Mouse (Mus musculus): ENCODE measurements at regions not wholly inside any gene's neighbourhood (a gene's known extent, or its start where the extent isn't known, plus 50 kb on each side); places are given as distances from the start of the nearest gene placed in this dataset.
A peak's percentile ranks its signal among the peaks of the same experiment; 100 is the strongest.

GRCm38 (mm10) chr3:56859841-56860240 lies 441.9 kb downstream of the Tm4sf1 start:
- no peaks in the 10 kb centered on the region for H3K4me1 ChIP-seq
- 86% methylated on average over 9 of the region's 9 CpGs for WGBS
- H3K4me2 ChIP-seq (replicated peaks) = no peak overlapping the region
- no peak overlapping the region for H3K27ac ChIP-seq
- no peak overlapping the region for H3K4me3 ChIP-seq
- ATAC-seq (ENCODE audit: low FRiP score, low read depth) = no peak
- H3K9me3 ChIP-seq = no peaks in the 10 kb centered on the region
- no peak overlapping the region for H3K9ac ChIP-seq
- no peaks in the 10 kb centered on the region for H3K36me3 ChIP-seq
- no peaks in the 10 kb centered on the region for H3K27me3 ChIP-seq (replicated peaks)

GRCm38 (mm10) chr3:56845462-56845770 lies 456.4 kb downstream of the Tm4sf1 start:
- ATAC-seq (ENCODE audit: low FRiP score, low read depth) = 0 out of 2 replicates have a peak, but pooled peaks have one; percentile 29
- H3K27ac ChIP-seq = no peak overlapping the region

DNA sequence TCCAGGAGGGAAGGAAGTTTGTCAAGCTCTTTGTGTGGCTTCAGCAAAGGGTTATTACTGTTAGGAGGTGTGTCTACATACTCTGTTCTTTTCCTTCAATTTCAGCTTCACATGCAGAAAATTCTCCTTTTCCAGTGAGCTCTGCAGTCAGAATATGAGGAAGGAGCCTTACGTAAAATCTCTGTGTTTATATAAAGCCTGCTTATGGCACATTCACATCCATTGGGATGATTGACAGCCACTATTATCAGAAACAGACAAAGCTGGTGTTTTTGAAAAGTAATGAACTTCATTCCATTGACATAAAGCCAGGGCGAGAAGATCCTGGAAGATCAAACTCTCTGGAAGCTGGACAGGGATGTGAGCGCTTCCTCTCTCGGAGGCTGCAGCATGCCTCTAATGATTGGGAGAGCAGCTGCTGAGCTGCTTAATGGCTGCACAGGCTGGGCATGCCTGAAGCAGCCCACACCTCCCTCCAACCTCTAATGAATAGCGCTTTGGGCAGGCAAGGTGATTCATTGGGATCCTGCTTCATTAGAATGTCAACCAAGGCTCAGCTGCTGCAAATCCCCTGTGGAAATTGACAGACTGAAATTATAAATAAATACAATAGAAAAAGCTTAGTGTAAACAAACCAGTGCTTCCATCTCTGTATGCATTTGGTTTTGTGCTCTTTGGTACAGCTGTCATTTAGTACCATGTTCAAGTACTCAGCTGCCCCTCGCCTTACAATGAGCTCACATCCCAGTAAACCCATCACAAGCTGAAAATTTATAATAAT lies 456.9 kb downstream of the Tm4sf1 start:
- no peak overlapping the region; the same call in 1 of the 2 replicates for H3K27ac ChIP-seq
- 49% methylated on average over 6 of the region's 6 CpGs for WGBS
- no peak overlapping the region for H3K9ac ChIP-seq
- H3K27me3 ChIP-seq (replicated peaks) = no peaks in the 10 kb centered on the region
- H3K4me2 ChIP-seq (replicated peaks) = 0 out of 2 replicates have a peak overlapping the region, but pooled peaks have one; percentile 18
- H3K4me1 ChIP-seq = no peaks in the 10 kb centered on the region
- peak; percentile 97 for ATAC-seq (ENCODE audit: low FRiP score, low read depth)
- H3K36me3 ChIP-seq = no peaks in the 10 kb centered on the region
- H3K4me3 ChIP-seq = no peak overlapping the region
- no peaks in the 10 kb centered on the region for H3K9me3 ChIP-seq

More at GRCm38 (mm10) chr3:56845462-56845770, 456.4 kb downstream of the Tm4sf1 start:
- H3K4me1 ChIP-seq = no peaks in the 10 kb centered on the region
- no peak overlapping the region for H3K4me2 ChIP-seq (replicated peaks)
- no peak overlapping the region for H3K9ac ChIP-seq
- WGBS = 94% methylated on average over 1 of the region's 1 CpGs
- H3K27me3 ChIP-seq (replicated peaks) = no peaks in the 10 kb centered on the region
- H3K4me3 ChIP-seq = no peak overlapping the region
- H3K36me3 ChIP-seq = no peaks in the 10 kb centered on the region
- H3K9me3 ChIP-seq = no peaks in the 10 kb centered on the region

DNA sequence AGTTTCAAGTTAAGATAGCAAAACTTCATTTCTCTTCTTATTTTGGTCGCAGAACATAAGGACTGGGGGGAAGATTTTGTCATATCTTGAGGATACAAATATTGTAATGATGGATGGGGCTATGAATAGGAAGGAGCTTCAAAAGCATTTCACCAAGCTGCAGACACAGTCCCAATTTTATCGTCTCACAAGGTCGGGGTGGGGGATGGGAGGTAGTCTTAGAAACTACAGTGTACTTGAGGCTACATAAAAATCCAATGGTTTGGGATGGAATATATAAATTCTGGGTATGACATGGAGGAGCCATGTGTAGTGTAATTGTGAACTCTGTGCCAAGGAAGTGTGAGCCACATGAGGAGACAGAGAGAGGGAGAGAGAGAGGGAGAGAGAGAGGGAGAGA lies 464.6 kb downstream of the Tm4sf1 start:
- Histone ChIP-seq H3K4me2 (replicated peaks) (no peak overlapping the region), H3K9ac (no peak overlapping the region), H3K36me3 (no peaks in the 10 kb centered on the region), H3K4me3 (no peak overlapping the region), H3K4me1 (no peaks in the 10 kb centered on the region), H3K9me3 (no peaks in the 10 kb centered on the region), H3K27me3 (replicated peaks) (no peaks in the 10 kb centered on the region), H3K27ac (no peak overlapping the region)
- WGBS = 91% methylated on average over 3 of the region's 3 CpGs
- ATAC-seq (ENCODE audit: low FRiP score, low read depth) = no peak

DNA sequence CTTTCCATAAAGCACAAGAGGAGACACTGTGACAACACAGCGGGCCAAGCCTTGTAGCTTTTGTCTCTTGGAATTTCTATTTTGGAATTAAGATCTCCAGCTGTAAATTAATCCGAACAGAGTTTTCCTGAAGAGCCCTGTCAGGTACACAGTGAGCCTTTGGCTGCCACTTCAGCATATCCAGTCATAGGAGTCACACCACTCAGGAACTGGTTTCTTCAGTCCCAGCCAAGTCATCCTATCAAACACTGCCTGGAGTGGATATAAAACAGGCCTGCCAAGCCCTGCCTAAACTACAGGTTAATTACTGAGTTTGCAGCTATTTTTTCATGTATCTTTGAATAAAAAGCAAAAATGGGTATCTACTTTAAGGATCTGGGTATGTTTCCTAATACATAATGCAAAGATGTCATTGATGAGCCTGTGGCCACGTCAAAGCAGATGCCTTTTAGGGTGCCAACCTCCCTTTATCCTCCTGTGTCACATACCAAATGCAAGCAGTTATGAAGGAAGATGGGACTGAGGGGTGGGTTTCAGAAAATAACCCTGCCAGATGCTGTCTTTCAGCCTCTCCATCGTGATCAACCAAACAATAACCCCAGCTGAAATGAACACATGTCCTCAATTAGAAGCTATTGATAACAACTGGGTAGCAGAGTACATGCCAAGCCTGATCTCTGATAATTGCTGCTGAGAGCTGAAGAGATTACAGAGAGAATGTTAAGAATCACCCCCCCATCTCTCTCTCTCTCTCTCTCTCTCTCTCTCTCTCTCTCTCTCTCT lies 471.3 kb downstream of the Tm4sf1 start:
- ATAC-seq (ENCODE audit: low FRiP score, low read depth) = no peak
- Histone ChIP-seq H3K9ac (no peak overlapping the region), H3K4me3 (no peak overlapping the region), H3K9me3 (no peaks in the 10 kb centered on the region), H3K4me1 (no peaks in the 10 kb centered on the region), H3K4me2 (replicated peaks) (no peak overlapping the region), H3K27me3 (replicated peaks) (no peaks in the 10 kb centered on the region), H3K27ac (no peak overlapping the region), H3K36me3 (no peaks in the 10 kb centered on the region)
- 75% methylated on average over 4 of the region's 4 CpGs for WGBS

GRCm38 (mm10) chr3:56824157-56824556 lies 477.6 kb downstream of the Tm4sf1 start:
- H3K4me3 ChIP-seq = no peak overlapping the region
- no peak overlapping the region for H3K27ac ChIP-seq
- no peaks in the 10 kb centered on the region for H3K36me3 ChIP-seq
- no peaks in the 10 kb centered on the region for H3K4me1 ChIP-seq
- no peak overlapping the region for H3K4me2 ChIP-seq (replicated peaks)
- no peak overlapping the region for H3K9ac ChIP-seq
- WGBS = 85% methylated on average over 4 of the region's 4 CpGs
- ATAC-seq (ENCODE audit: low FRiP score, low read depth) = no peak
- no peaks in the 10 kb centered on the region for H3K9me3 ChIP-seq
- no peaks in the 10 kb centered on the region for H3K27me3 ChIP-seq (replicated peaks)

- Histone ChIP-seq H3K36me3 (no peaks in the 10 kb centered on the region), H3K27ac (no peak overlapping the region), H3K4me3 (no peak overlapping the region), H3K9ac (no peak overlapping the region), H3K4me1 (no peaks in the 10 kb centered on the region), H3K9me3 (no peaks in the 10 kb centered on the region), H3K4me2 (replicated peaks) (no peak overlapping the region), H3K27me3 (replicated peaks) (no peaks in the 10 kb centered on the region)
- 88% methylated on average over 1 of the region's 1 CpGs for WGBS
- no peak for ATAC-seq (ENCODE audit: low FRiP score, low read depth)
These were observed 491.2 kb downstream of the Tm4sf1 start for GRCm38 (mm10) chr3:56810548-56811071.

DNA sequence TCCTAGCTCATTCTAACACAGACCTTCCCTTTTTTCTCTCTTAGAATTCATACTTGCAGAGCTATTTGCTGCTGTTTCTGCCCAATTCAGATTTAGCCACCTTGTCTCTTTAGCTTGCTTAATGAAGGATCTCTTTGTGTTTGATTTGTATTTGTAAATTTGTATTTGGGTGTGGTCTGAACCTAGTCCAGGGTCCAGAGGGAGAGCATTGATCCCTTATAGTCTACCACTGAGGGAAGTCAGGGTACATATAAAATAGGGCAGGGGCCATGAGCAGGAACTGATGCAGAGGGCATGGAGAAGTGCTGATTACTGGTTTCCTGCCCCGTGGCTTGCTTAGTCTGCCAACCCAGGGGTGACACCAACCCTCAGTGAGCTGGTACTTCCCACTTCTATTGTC lies 508.7 kb downstream of the Tm4sf1 start:
- no peak for ATAC-seq (ENCODE audit: low FRiP score, low read depth)
- no peaks in the 10 kb centered on the region for H3K9me3 ChIP-seq
- no peak overlapping the region for H3K9ac ChIP-seq
- WGBS = 62% methylated on average over 1 of the region's 1 CpGs
- H3K27ac ChIP-seq = no peak overlapping the region
- H3K4me2 ChIP-seq (replicated peaks) = no peak overlapping the region
- no peaks in the 10 kb centered on the region for H3K36me3 ChIP-seq
- no peaks in the 10 kb centered on the region for H3K27me3 ChIP-seq (replicated peaks)
- H3K4me3 ChIP-seq = no peak overlapping the region
- H3K4me1 ChIP-seq = no peaks in the 10 kb centered on the region

- Histone ChIP-seq H3K27me3 (replicated peaks) (no peaks in the 10 kb centered on the region), H3K9me3 (no peaks in the 10 kb centered on the region)
- WGBS = 55% methylated on average over 3 of the region's 3 CpGs
These were observed 512.6 kb downstream of the Tm4sf1 start for GRCm38 (mm10) chr3:56789155-56789554.

DNA sequence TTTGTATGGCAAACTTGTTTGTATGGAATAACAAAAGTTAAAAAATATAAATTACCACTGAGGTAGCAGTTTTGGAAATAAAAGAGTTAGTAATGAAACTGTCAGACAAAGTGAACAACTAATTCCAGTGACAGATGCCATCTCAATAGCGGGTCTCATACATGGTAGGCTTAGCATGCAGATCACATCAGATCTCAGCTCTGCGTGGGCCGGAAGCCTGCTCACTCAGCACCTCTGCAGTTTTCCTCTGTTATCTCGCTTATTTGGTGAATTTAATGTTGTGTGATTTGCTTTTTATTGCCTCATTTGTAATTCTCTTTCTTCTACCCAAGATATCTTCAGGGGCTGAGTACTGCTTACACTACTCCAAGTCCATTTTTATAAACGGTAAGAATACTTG lies 527.9 kb downstream of the Tm4sf1 start:
- no peaks in the 10 kb centered on the region for H3K9me3 ChIP-seq
- H3K27ac ChIP-seq = no peak overlapping the region
- no peaks in the 10 kb centered on the region for H3K4me1 ChIP-seq
- no peaks in the 10 kb centered on the region for H3K36me3 ChIP-seq
- H3K4me2 ChIP-seq (replicated peaks) = no peak overlapping the region
- no peak overlapping the region for H3K4me3 ChIP-seq
- ATAC-seq (ENCODE audit: low FRiP score, low read depth) = no peak
- no peak overlapping the region for H3K9ac ChIP-seq
- 85% methylated on average over 5 of the region's 5 CpGs for WGBS
- no peaks in the 10 kb centered on the region for H3K27me3 ChIP-seq (replicated peaks)

More at GRCm38 (mm10) chr3:56789155-56789554, 512.6 kb downstream of the Tm4sf1 start:
- no peak overlapping the region for H3K9ac ChIP-seq
- no peak overlapping the region for H3K27ac ChIP-seq
- ATAC-seq (ENCODE audit: low FRiP score, low read depth) = no peak
- H3K4me1 ChIP-seq = no peaks in the 10 kb centered on the region
- no peak overlapping the region for H3K4me2 ChIP-seq (replicated peaks)
- no peak overlapping the region for H3K4me3 ChIP-seq
- H3K36me3 ChIP-seq = no peaks in the 10 kb centered on the region

DNA sequence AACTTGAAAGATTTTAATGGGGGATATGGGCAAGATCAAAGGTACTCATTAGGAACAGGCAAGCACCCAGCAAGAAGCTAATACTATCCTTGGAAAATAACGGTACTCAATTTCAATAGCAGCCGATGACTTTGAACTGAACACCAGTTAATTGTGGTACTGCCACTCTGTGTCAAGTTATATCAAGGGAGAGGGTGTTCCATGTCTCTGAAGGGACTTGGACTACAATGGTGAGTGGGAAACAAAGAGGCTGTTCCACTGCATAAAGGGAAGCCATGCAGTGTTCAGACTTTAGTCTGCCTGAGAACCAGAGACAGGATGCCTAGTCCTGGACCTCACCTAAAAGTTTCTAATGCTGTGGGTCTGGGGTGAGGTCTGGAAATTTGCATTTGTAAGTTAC lies 531.6 kb downstream of the Tm4sf1 start:
- no peaks in the 10 kb centered on the region for H3K4me1 ChIP-seq
- no peaks in the 10 kb centered on the region for H3K27me3 ChIP-seq (replicated peaks)
- 71% methylated on average over 2 of the region's 2 CpGs for WGBS
- H3K27ac ChIP-seq = no peak overlapping the region
- no peak overlapping the region for H3K4me2 ChIP-seq (replicated peaks)
- no peaks in the 10 kb centered on the region for H3K36me3 ChIP-seq
- no peak overlapping the region for H3K4me3 ChIP-seq
- no peaks in the 10 kb centered on the region for H3K9me3 ChIP-seq
- no peak for ATAC-seq (ENCODE audit: low FRiP score, low read depth)
- no peak overlapping the region for H3K9ac ChIP-seq

- ATAC-seq (ENCODE audit: low FRiP score, low read depth) = no peak
- Histone ChIP-seq H3K27me3 (replicated peaks) (no peaks in the 10 kb centered on the region), H3K9me3 (no peaks in the 10 kb centered on the region), H3K9ac (no peak overlapping the region), H3K4me3 (no peak overlapping the region), H3K27ac (no peak overlapping the region), H3K4me2 (replicated peaks) (no peak overlapping the region), H3K4me1 (no peaks in the 10 kb centered on the region), H3K36me3 (no peaks in the 10 kb centered on the region)
- WGBS = 86% methylated on average over 3 of the region's 3 CpGs
These were observed 534.7 kb downstream of the Tm4sf1 start for GRCm38 (mm10) chr3:56767133-56767532.
